Mouse (Mus musculus) liver, embryonic 15.5 days (tissue): Measurements from ENCODE around the gene Asprv1. TPM values are rescaled to one million over a fixed set of nuclear protein-coding genes. Genes with fewer than 3 reads are reported as not detected.
A peak's percentile ranks its signal among the peaks of the same experiment; 100 is the strongest.

Source experiments
- ATAC-seq: fragments of 200-750 bp; cut with Nextera tagmentation; 2 replicates; pipeline ENCODE4 v1.8.0; 2017; ENCODE audit warnings: moderate number of reproducible peaks, mild to moderate bottlenecking, moderate library complexity; ENCODE audit not compliant: insufficient read depth
- H3K27ac ChIP-seq: fragments of 300-500 bp; sonication (generic); replicated peaks from 2 replicates; pipeline ENCODE4 v1.5.1; 2015; ENCODE audit warnings: mild to moderate bottlenecking, inconsistent platforms
- H3K27me3 ChIP-seq: fragments of 300-500 bp; sonication (generic); 2 replicates; pipeline ENCODE4 v1.6.1; 2015; ENCODE audit warnings: mild to moderate bottlenecking, inconsistent platforms
- H3K36me3 ChIP-seq: fragments of 300-500 bp; sonication (generic); replicated peaks from 2 replicates; pipeline ENCODE4 v1.6.1; 2015; ENCODE audit warnings: moderate library complexity, mild to moderate bottlenecking, inconsistent platforms
- H3K4me1 ChIP-seq: fragments of 300-500 bp; sonication (generic); replicated peaks from 2 replicates; pipeline ENCODE4 v1.6.1; 2015; ENCODE audit warnings: inconsistent platforms
- H3K4me2 ChIP-seq: fragments of 300-500 bp; sonication (generic); 2 replicates; pipeline ENCODE4 v1.6.1; 2015; ENCODE audit warnings: moderate library complexity, mild to moderate bottlenecking, inconsistent platforms
- H3K4me3 ChIP-seq: fragments of 300-500 bp; sonication (generic); replicated peaks from 2 replicates; pipeline ENCODE4 v1.5.1; 2015; ENCODE audit warnings: mild to moderate bottlenecking, inconsistent platforms
- H3K9ac ChIP-seq: fragments of 300-500 bp; sonication (generic); 2 replicates; pipeline ENCODE4 v1.6.1; 2015; ENCODE audit warnings: moderate library complexity, mild to moderate bottlenecking, inconsistent platforms
- H3K9me3 ChIP-seq: fragments of 300-500 bp; sonication (generic); replicated peaks from 2 replicates; pipeline ENCODE4 v1.6.1; 2016; ENCODE audit warnings: inconsistent platforms
- WGBS: fragments of 180-500 bp; shearing (Covaris S2); methylation state at CpG from one replicate; pipeline ENCODE4 v1.1.7; 2015; ENCODE audit warnings: mixed read lengths; ENCODE audit not compliant: insufficient replicate concordance; 5-methylcytosine and 5-hydroxymethylcytosine counted together
- polyA plus RNA-seq: library from polyadenylated mRNA; unstranded; fragments of >200 nt; fragmentation: Nextera tagmentation; extraction: Ambion mirVana; gene quantifications from 2 replicates; pipeline ENCODE4 v1.2.1, GENCODE M21; 2015

The Asprv1 gene
- 2.0 and 2.9 TPM in 2 replicates for polyA plus RNA-seq

- WGBS = 58% methylated on average over 10 of the region's 10 CpGs
- Histone ChIP-seq H3K9me3 (no peaks in the 10 kb centered on the region), H3K4me1 (peaks cover 9% of the 10 kb centered on the region), H3K36me3 (no peaks in the 10 kb centered on the region), H3K27me3 (peaks cover 33% of the 10 kb centered on the region), H3K4me2 (no peak within 1 kb of the TSS), H3K9ac (no peak within 1 kb of the TSS), H3K4me3 (no peak within 1 kb of the TSS), H3K27ac (no peak within 1 kb of the TSS)
- ATAC-seq = no peak
Measured at GRCm38 (mm10) chr6:86627946-86628345, at the start of gene Asprv1. Gene Asprv1 (plus strand): TSS chr6:86628164.

DNA sequence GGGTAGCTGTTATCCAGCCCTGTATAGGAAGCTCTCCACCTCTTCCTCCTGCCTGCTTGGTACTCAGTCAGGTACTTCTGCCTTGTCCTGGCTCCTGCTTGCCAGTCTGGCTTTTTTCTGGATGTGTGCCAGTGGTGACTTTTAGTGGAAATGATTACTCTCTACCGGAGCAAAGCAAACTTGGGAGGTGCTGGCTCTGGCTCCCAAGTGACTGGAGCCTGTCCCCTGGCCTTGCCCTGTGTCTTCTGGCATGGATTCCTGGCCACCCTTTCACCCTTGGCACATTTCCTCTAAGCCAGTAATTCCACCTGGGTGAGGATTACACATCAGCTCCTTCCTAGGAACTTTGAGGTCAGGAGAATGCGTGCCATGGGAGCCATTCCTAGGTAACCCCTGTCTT lies 49.6 kb upstream of the Asprv1 start:
- H3K4me2 ChIP-seq = no peak overlapping the region
- H3K36me3 ChIP-seq = no peaks in the 10 kb centered on the region
- no peaks in the 10 kb centered on the region for H3K27me3 ChIP-seq
- H3K9me3 ChIP-seq = no peaks in the 10 kb centered on the region
- WGBS = 73% methylated on average over 2 of the region's 2 CpGs
- H3K4me3 ChIP-seq = no peak overlapping the region
- H3K27ac ChIP-seq = no peak overlapping the region
- H3K9ac ChIP-seq = no peak overlapping the region
- H3K4me1 ChIP-seq = no peaks in the 10 kb centered on the region; the same call in 1 of the 2 replicates
- no peak for ATAC-seq

- peaks cover 5% of the 10 kb centered on the region; the same call in 1 of the 2 replicates for H3K27me3 ChIP-seq
- no peak overlapping the region for H3K9ac ChIP-seq
- ATAC-seq = no peak
- no peaks in the 10 kb centered on the region for H3K36me3 ChIP-seq
- 41% methylated on average over 2 of the region's 2 CpGs for WGBS
- no peak overlapping the region for H3K4me3 ChIP-seq
- H3K4me2 ChIP-seq = no peak overlapping the region
- no peak overlapping the region for H3K27ac ChIP-seq
- H3K4me1 ChIP-seq = peaks cover 5% of the 10 kb centered on the region; the same call in 1 of the 2 replicates
- H3K9me3 ChIP-seq = no peaks in the 10 kb centered on the region
Measured at GRCm38 (mm10) chr6:86579066-86579784, 48.7 kb upstream of the Asprv1 start.

- ATAC-seq = no peak
- peaks cover 12% of the 10 kb centered on the region for H3K4me1 ChIP-seq
- no peak overlapping the region for H3K4me3 ChIP-seq
- H3K4me2 ChIP-seq = no peak overlapping the region
- H3K9ac ChIP-seq = no peak overlapping the region
- H3K9me3 ChIP-seq = no peaks in the 10 kb centered on the region
- H3K27ac ChIP-seq = no peak overlapping the region
- no peaks in the 10 kb centered on the region for H3K36me3 ChIP-seq
- 77% methylated on average over 3 of the region's 3 CpGs for WGBS
- H3K27me3 ChIP-seq = peaks cover 12% of the 10 kb centered on the region; the same call in 1 of the 2 replicates
Measured at GRCm38 (mm10) chr6:86579926-86580325, 48.0 kb upstream of the Asprv1 start.

DNA sequence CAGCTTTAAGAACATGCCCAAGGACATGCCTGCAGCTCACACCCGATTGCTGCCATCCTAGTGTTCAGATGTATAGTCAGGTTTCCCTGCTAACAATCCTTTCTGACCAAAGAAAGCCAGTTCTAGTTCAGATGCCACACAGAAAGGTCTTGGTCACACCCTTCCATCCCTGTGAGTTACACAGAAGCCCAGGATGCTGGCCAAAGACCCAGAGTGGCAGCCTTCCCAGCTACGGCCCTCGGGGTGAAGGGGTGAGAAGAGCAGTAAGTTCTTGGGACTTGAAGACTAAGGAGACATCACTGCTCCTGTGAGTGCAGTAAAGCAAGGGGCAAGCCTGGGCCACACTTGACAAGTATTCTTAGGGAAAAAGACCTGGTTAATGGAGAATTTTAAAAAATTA lies 44.8 kb upstream of the Asprv1 start:
- Histone ChIP-seq H3K4me1 (peaks cover 19% of the 10 kb centered on the region), H3K9me3 (no peaks in the 10 kb centered on the region), H3K4me2 (no peak overlapping the region), H3K9ac (no peak overlapping the region), H3K27me3 (peaks cover 34% of the 10 kb centered on the region), H3K4me3 (no peak overlapping the region), H3K27ac (no peak overlapping the region), H3K36me3 (no peaks in the 10 kb centered on the region)
- no peak for ATAC-seq
- WGBS = 74% methylated on average over 3 of the region's 3 CpGs

GRCm38 (mm10) chr6:86583601-86584215 lies 44.3 kb upstream of the Asprv1 start:
- no peak overlapping the region for H3K4me3 ChIP-seq
- H3K9ac ChIP-seq = no peak overlapping the region
- no peak for ATAC-seq
- H3K4me2 ChIP-seq = no peak overlapping the region
- H3K4me1 ChIP-seq = peaks cover 25% of the 10 kb centered on the region
- no peak overlapping the region for H3K27ac ChIP-seq
- peaks cover 34% of the 10 kb centered on the region for H3K27me3 ChIP-seq
- H3K36me3 ChIP-seq = no peaks in the 10 kb centered on the region
- 55% methylated on average over 8 of the region's 8 CpGs for WGBS
- no peaks in the 10 kb centered on the region for H3K9me3 ChIP-seq

- Histone ChIP-seq H3K36me3 (no peaks in the 10 kb centered on the region), H3K4me2 (peak overlapping the region; percentile 59), H3K9me3 (no peaks in the 10 kb centered on the region), H3K4me1 (peaks cover 26% of the 10 kb centered on the region), H3K27ac (peak overlapping the region; percentile 42), H3K27me3 (peaks cover 34% of the 10 kb centered on the region), H3K4me3 (peak overlapping the region; percentile 31), H3K9ac (peak overlapping the region; percentile 30; the same call in 1 of the 2 replicates)
- 37% methylated on average over 14 of the region's 14 CpGs for WGBS
- ATAC-seq = 0 out of 2 replicates have a peak, but pooled peaks have one; percentile 14
Measured at GRCm38 (mm10) chr6:86584296-86585015, 43.5 kb upstream of the Asprv1 start.

GRCm38 (mm10) chr6:86585070-86585600 lies 42.8 kb upstream of the Asprv1 start:
- peaks cover 26% of the 10 kb centered on the region for H3K4me1 ChIP-seq
- peak overlapping the region; percentile 31 for H3K4me3 ChIP-seq
- H3K27me3 ChIP-seq = peaks cover 34% of the 10 kb centered on the region
- H3K36me3 ChIP-seq = no peaks in the 10 kb centered on the region
- peak overlapping the region; percentile 42 for H3K27ac ChIP-seq
- 6% methylated on average over 16 of the region's 16 CpGs for WGBS
- no peaks in the 10 kb centered on the region for H3K9me3 ChIP-seq
- peak overlapping the region; percentile 30; the same call in 1 of the 2 replicates for H3K9ac ChIP-seq
- peak overlapping the region; percentile 59 for H3K4me2 ChIP-seq
- peak; percentile 62 for ATAC-seq

- Histone ChIP-seq H3K27me3 (peaks cover 34% of the 10 kb centered on the region), H3K36me3 (no peaks in the 10 kb centered on the region), H3K4me2 (no peak overlapping the region), H3K9ac (no peak overlapping the region), H3K4me3 (no peak overlapping the region), H3K9me3 (no peaks in the 10 kb centered on the region), H3K4me1 (peaks cover 26% of the 10 kb centered on the region), H3K27ac (no peak overlapping the region)
- no peak for ATAC-seq
- 60% methylated on average over 5 of the region's 5 CpGs for WGBS
Measured at GRCm38 (mm10) chr6:86586070-86586469, 41.9 kb upstream of the Asprv1 start.

GRCm38 (mm10) chr6:86588429-86588828 lies 39.5 kb upstream of the Asprv1 start:
- H3K9ac ChIP-seq = no peak overlapping the region
- no peak overlapping the region for H3K27ac ChIP-seq
- 26% methylated on average over 7 of the region's 7 CpGs for WGBS
- no peak overlapping the region for H3K4me3 ChIP-seq
- peaks cover 34% of the 10 kb centered on the region for H3K27me3 ChIP-seq
- H3K4me2 ChIP-seq = no peak overlapping the region
- no peaks in the 10 kb centered on the region for H3K36me3 ChIP-seq
- no peaks in the 10 kb centered on the region for H3K9me3 ChIP-seq
- no peak for ATAC-seq
- peaks cover 26% of the 10 kb centered on the region for H3K4me1 ChIP-seq
